Mouse (Mus musculus): ENCODE data around the gene Rnf7.
"Not testable (repeated sequence)": the region's sequence is repeated elsewhere in the genome, so short reads cannot be mapped to it uniquely, and the experiment has no call there.

Gene Rnf7

GRCm38 (mm10) chr9:96478071-96478888 is at the start of gene Rnf7:
Rnf7 (minus strand) TSS chr9:96478675.
- peak; percentile 99 to 100 for DNase-seq (ENCODE audit: low spot score in 2 of 2)

- DNase-seq (ENCODE audit: low spot score in 2 of 2): no peak
These were observed 47.5 kb upstream of the Rnf7 start for GRCm38 (mm10) chr9:96526011-96526410.

- no peak for DNase-seq (ENCODE audit: low spot score in 2 of 2)
These were observed 46.6 kb upstream of the Rnf7 start, which contains the start of gene Gm28729 for GRCm38 (mm10) chr9:96524972-96525506. Gm28729 (minus strand) TSS chr9:96525264.

- DNase-seq (ENCODE audit: low spot score in 2 of 2): no peak
These were observed 44.7 kb upstream of the Rnf7 start for GRCm38 (mm10) chr9:96523148-96523547.

- DNase-seq (ENCODE audit: low spot score in 2 of 2): not testable (repeated sequence)
These were observed 43.1 kb upstream of the Rnf7 start for GRCm38 (mm10) chr9:96521574-96521973.

- no peak for DNase-seq (ENCODE audit: low spot score in 2 of 2)
These were observed 39.0 kb upstream of the Rnf7 start for GRCm38 (mm10) chr9:96517429-96517828.

GRCm38 (mm10) chr9:96516806-96517205 is 38.3 kb upstream of the Rnf7 start:
- DNase-seq (ENCODE audit: low spot score in 2 of 2): no peak

- no peak for DNase-seq (ENCODE audit: low spot score in 2 of 2)
These were observed 37.3 kb upstream of the Rnf7 start for GRCm38 (mm10) chr9:96515737-96516136.

- DNase-seq (ENCODE audit: low spot score in 2 of 2): no peak
These were observed 35.8 kb upstream of the Rnf7 start for GRCm38 (mm10) chr9:96514278-96514677.

- peak; percentile 58 to 78 for DNase-seq (ENCODE audit: low spot score in 2 of 2)
These were observed 27.6 kb upstream of the Rnf7 start for GRCm38 (mm10) chr9:96506011-96506498.

- DNase-seq (ENCODE audit: low spot score in 2 of 2): no peak
These were observed 26.7 kb upstream of the Rnf7 start for GRCm38 (mm10) chr9:96505156-96505555.

GRCm38 (mm10) chr9:96504116-96504895 is 25.8 kb upstream of the Rnf7 start:
- DNase-seq (ENCODE audit: low spot score in 2 of 2): no peak

GRCm38 (mm10) chr9:96502856-96503610 is 24.6 kb upstream of the Rnf7 start:
- peak; percentile 43 to 50 for DNase-seq (ENCODE audit: low spot score in 2 of 2)

- DNase-seq (ENCODE audit: low spot score in 2 of 2): no peak
These were observed 22.7 kb upstream of the Rnf7 start for GRCm38 (mm10) chr9:96501217-96501616.

GRCm38 (mm10) chr9:96493212-96493611 is 14.7 kb upstream of the Rnf7 start:
- no peak for DNase-seq (ENCODE audit: low spot score in 2 of 2)

GRCm38 (mm10) chr9:96491810-96492209 is 13.3 kb upstream of the Rnf7 start:
- no peak for DNase-seq (ENCODE audit: low spot score in 2 of 2)

GRCm38 (mm10) chr9:96487869-96488268 is 9.4 kb upstream of the Rnf7 start:
- not testable (repeated sequence) for DNase-seq (ENCODE audit: low spot score in 2 of 2)

- no peak for DNase-seq (ENCODE audit: low spot score in 2 of 2)
These were observed 5.2 kb upstream of the Rnf7 start for GRCm38 (mm10) chr9:96483648-96484047.

- no peak for DNase-seq (ENCODE audit: low spot score in 2 of 2)
These were observed 4.6 kb upstream of the Rnf7 start for GRCm38 (mm10) chr9:96483028-96483427.

GRCm38 (mm10) chr9:96472356-96472755 is 6.1 kb downstream of the Rnf7 start:
- no peak for DNase-seq (ENCODE audit: low spot score in 2 of 2)

GRCm38 (mm10) chr9:96471681-96472080 is 6.8 kb downstream of the Rnf7 start:
- DNase-seq (ENCODE audit: low spot score in 2 of 2): not testable (repeated sequence)

All from right cerebral cortex, postnatal 10 days (tissue).